Mouse (Mus musculus) megakaryocyte-erythroid progenitor cell, adult 5-6 weeks (primary cell): Measurements from ENCODE around the gene Polr2l. TPM values are rescaled to one million over a fixed set of nuclear protein-coding genes. Genes with fewer than 3 reads are reported as not detected.
A peak's percentile ranks its signal among the peaks of the same experiment; 100 is the strongest.

Source experiments
- ATAC-seq: replicated peaks from 2 replicates; pipeline ENCODE4 v1.8.0; 2016; ENCODE audit warnings: mild to moderate bottlenecking, inconsistent platforms; ENCODE audit not compliant: severe bottlenecking, poor library complexity, low FRiP score, low TSS enrichment
- total RNA-seq, 2 experiments: library from RNA; stranded (forward) in 1 of 2; stranded (reverse) in 1 of 2; fragments of 200-1000, 215-1000 nt in 1 of 2; fragments of >200 nt in 1 of 2; fragmentation: Nextera tagmentation in 1 of 2; gene quantifications; 2 replicates each; pipeline ENCODE4 v1.2.3; 2014 to 2017

The Polr2l gene
- total RNA-seq (2014; fragmentation: Nextera tagmentation) (77.2 and 78.1 TPM in 2 replicates), total RNA-seq (2017) (53.3 and 54.9 TPM in 2 replicates)

DNA sequence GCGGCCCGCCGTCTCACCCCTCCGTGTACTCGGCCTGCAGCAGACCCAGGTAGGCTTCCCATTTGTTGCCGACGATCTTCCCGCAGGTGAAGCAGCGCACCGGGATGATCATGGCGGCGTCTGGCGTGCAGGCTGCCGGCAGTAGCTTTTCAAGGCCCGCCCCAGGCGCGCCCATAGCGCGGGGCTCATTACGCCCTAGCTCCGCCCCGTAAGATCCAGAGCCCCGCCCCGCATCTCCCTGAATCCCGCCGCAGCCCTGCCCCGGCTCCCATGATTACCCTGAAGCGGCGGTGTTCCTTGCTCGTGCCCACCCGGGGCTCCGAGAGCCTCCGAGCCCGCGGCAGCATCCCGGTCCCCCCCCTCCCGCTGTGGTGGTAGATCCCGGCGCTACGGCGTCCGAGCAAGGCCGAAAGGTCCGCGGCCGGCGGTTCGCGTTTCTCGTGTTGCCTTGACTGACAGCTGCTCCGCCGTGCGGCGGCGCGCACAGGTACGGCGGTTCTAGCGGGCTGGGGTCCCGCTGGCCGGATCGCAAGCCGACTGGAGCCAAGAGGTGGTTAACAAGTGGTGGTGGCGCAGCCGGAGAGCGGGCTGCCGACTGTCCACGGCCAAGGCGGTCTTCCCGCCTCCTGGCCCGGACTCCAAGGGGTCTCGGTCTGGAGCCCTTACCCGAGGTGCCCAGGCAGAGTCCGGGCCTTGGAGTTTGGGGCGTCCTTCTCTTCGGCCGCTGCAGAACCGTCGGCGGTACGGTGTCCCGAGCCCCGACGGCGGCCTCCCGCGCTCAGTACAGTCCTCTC lies at the start of gene Polr2l, which contains the start of gene Tspan4:
TSS of gene Polr2l (minus strand) at position 122 of the 794 bp plus-strand sequence.
TSS of gene Tspan4 (plus strand) at position 230 of the 794 bp plus-strand sequence.
- peak; percentile 62 for ATAC-seq

DNA sequence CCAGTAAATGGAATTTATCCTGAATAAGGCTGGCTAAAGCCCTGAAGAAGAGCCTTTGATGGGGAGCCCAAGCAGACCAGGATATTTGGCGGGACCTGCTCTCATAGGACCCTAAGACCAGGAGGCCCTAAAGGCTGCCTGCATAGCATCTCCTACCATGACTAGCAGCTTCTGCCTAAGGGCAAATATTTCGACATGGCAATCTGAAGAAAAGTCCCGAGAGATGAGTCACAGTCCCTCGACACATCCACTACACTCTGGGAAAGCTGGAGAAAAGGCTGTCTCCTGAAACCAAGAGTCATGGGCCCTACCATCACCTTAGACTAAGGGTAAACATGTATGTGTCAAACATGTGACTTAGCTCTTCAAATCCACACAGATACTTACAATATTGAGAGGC lies 49.3 kb upstream of the Polr2l start:
- ATAC-seq = no peak

DNA sequence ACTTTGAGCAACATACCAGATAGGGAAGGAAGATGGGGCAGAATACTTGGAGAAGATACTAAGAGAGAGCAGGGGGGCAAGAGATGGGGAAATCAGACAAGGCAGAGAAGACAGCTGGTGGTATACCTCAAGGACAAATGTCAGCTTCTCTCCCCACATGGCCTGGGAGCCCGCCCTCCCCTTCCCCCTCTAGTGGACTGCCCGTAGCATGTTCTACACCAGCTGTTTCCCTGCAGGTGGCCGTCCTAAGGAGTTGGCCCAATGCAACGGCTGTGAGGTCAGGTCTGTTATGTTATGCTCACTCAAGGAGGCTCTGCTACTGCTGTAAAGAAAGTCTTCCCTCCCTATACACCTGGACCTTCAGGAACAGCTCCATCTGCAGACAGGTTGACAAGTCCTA lies 48.1 kb upstream of the Polr2l start:
- no peak for ATAC-seq

DNA sequence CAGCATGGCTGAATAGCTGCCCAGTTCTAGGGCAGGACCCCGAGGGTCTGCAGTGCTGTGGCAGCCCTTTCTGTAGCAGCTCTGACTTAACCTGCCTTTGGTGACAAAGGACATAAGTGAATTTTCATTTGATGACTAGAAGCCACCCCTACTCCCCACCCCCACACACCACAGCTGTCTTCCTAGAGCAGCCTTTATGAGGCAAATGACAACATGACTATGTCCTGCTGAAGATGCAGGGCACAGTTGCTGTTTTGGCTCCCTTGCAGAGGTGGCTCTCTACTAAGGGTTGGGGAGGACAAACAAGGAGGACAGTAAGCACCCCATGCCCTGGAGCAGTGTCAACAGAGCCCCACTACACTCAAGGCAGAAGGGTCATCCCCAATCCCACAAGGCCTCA lies 44.9 kb upstream of the Polr2l start:
- no peak for ATAC-seq

DNA sequence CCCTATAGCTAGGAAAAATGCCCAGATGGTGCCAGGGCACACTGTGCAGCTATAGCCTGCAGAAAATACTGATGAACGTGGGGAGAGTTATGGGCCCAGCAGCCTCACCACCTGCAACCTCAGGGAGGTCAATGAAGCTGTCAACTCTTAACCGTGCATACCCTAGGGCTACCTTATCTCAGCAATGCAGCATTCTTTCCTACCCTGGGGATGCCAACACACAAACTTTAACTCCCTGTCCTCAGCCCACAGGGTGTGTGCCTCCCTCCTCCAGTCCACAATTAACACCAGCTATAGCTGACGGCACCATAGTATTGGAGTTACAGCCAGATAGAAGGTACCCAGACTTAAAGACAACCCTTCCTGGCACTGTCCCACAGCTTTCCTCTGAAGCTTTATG lies 44.0 kb upstream of the Polr2l start:
- peak; percentile 95 for ATAC-seq

DNA sequence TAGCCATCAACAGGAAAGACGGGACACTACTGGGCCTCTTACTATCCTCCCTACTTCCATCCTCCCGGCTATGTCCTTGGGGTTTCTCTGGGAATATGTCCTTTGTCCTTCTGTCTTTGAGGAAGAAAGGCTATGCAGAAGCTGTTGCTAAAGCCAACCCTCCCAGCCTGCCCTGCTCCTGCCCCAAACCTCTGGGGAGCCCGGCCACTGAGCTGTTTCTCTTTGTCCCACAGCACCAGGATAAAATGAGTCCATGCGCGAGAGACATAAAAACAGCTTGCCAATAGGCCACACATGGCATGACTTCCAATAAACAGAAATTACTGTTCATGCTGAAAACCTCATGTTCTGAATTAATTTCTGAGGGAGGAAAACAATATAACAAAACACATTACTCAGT lies 43.4 kb upstream of the Polr2l start:
- ATAC-seq = no peak

DNA sequence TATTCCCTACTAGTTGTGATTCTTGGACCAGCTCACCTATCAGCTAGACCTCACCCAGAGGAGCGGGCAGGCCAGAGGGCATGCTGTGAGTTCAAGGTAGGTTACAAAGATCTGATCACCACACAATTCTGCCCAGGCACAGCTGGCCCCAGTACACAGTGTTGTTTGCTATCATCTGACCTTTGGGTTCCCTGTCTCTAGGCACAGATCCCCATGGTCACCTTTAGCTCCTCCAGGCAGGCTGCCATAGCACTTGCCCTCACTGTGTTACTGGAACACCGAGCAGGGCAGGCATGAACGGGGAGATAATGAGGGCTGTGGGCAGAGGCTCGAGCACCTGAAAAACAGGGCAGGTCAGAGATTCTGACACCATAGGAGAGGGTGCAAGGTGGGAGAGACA lies 42.7 kb upstream of the Polr2l start:
- ATAC-seq = no peak

DNA sequence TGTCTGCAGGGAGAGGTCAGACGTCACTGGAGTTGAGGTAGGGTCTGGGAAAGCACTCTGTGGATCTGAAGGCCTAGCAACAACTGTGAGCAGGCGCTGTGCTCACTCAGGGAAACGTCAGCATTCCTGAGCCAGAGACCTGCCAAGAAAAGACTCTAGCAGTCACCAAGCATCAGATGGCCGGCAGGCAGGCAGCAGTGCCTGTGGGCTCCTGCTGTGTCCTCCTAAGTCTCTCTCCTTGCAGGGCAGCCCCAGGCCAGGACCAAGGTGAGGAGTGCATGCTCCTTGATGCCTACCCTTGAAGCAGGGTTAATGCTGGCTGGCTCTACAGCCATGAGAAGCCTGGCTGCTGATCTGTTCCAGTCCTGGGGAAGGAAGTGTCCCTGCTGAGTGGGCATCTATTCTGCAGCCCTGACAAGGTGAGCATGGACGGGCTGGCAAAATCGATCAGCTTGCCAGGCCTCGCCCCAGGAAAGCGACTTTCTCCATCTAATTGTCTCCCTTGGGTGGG lies 35.8 kb upstream of the Polr2l start:
- no peak for ATAC-seq

DNA sequence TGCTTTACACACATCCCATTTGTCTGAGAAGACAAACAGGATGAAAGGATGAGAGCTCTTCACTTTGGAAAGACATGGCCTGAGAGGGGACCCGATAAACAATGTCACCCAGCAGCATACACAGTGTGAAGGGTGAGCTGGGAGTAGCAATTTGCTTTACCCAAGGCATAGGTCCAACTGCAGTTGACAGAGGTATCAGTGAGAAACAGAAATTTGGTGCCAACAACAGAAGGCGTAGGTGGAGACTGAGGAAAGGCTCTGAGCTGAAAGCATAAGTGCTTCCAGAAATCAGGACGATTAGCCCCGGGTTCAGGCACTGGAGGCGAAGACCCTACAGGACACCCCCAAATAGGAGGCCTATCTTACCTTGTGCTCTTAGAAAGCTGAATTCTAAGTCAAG lies 35.3 kb upstream of the Polr2l start:
- ATAC-seq = no peak

DNA sequence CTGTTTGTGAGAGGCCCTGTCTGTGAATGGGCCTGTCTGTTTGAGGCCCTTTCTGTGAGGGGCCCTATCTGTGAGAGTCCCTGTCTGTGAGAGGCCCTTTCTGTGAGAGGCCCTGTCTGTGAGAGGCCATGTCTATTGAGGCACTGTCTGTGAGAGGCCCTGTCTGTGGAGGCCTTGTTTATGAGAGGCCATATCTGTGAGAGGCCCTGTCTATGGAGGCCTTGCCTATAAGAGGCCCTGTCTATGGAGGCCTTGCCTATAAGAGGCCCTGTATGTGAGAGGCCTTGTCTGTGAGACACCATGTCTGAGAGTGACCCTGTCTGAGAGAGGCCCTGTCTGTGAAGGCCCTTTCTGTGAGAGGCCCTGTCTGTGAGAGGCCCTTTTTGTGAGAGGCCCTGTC lies 33.2 kb upstream of the Polr2l start:
- 0 out of 2 replicates have a peak, but pooled peaks have one; percentile 8 for ATAC-seq

DNA sequence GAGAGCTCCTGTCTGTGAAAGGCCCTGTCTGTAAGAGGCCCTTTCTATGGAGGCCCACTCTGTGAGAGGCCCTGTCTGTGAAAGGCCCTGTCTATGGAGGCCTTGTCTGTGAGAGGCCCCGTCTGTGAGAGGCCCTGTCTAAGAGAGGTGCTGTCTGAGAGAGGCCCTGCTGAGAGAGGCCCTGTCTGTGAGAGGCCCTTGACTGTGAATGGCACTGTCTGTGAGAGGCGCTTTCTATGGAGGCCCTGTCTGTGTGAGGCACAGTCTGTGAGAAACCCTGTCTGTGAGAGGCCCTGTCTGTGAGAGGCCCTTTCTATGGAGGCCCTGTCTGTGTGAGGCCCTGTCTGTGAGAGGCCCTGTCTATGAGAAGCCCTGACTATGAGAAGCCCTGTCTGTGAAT lies 31.3 kb upstream of the Polr2l start:
- ATAC-seq = no peak

DNA sequence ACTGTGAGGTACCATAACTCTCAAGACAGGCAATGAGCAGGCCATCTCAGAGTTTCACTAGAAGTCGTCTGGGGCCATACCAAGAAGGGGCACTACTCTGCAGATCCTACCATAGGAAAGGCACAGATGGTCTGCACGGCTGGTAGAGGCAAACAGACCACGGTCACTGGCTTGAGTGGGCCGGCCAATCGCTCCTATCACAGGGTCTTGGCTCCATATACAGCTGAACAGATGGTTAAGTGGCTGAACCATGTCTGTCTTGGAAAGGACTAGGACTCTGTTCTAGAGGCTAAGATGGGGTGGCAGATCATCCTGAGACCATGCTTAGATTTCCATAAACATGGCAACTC lies 27.6 kb upstream of the Polr2l start:
- no peak for ATAC-seq

DNA sequence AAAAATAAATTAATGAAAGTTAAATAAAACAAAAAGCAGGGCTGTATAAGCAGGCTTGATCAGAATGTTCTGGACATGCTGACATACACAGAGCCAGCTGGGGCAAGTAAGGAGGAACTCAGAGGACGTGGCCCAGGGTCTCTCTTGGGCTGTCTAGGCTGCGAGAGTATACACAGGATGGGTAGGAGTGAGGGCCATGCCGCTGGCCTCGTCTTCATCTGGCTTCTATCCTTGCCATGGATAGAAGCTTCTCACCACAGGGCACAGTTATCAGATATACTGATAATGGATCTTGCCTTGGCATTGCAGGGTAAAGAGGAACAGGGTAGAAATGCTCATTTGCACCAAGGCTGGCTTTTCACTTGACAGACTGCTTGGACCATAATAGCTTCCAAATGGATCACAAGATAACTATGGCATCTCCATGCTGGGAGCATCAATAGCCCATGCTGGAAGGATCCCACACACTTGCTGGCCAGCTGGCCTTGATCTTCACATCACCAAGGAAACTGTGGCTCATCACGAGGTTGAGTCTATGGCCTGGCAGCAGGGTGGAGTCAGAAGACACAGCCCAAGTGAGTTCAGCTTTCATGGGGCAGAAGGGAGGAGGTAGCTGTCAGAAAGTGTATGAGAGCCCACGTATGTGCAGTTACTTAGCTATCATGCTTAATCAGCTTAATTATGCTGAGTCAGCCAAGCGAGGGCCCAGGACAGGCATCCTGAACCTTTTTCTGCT lies 27.1 kb upstream of the Polr2l start:
- no peak for ATAC-seq

DNA sequence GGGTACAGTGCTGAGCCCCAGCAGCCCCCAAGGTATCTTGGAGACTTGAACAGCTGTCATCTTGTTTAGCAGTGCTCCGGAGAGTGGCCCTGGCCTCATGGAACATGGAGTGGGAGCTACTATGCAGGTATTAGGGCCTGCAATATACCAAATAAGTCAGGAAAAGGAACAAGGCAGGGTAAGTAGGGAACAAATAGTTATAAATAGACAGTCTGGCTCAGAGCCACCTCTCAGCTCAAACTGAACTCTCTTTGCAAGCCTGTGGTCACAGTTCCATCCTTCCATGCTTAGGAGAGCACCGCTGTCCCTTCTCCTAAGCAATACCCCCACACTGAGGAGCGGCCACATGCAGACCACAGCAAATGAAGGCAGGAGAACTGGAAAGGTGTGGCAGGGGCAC lies 22.7 kb upstream of the Polr2l start:
- ATAC-seq = no peak

DNA sequence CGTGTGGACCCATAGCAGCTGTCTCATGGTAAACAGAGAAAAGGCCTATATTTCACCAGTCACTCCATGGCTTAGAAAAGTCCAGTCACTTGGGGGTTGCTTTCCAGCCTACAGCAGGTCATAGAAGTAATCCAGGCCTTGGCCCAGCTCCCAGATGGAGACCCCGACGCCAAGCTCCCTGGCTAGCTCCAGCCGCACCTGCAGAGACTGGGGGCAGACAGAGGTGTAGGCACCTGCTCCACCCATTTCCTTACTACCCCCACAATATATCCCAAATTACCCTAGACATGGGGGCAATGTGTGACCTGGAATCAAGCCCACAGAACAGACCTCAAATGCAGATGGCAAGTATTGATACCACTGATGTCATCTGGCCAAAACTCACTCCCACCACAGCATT lies 21.0 kb upstream of the Polr2l start:
- no peak for ATAC-seq

DNA sequence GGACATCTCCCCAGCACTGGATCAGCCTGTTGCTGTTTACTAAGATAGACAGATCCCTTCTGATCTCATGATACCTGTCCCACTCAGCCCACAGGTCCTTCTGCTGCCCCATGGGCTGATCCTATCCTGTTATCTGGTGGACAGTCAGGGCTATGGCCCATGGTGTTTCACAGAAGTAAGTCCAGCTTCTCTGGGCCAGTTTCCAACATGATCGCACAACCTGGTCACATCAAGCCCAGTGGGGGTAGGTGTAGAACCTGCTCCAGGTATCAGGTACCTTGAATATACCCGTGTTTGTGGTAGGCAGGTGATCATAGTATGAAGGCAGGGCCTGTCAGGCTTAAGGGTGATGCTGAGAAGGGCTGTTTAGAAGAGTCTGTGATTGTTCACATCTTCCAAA lies 20.4 kb upstream of the Polr2l start:
- no peak for ATAC-seq

DNA sequence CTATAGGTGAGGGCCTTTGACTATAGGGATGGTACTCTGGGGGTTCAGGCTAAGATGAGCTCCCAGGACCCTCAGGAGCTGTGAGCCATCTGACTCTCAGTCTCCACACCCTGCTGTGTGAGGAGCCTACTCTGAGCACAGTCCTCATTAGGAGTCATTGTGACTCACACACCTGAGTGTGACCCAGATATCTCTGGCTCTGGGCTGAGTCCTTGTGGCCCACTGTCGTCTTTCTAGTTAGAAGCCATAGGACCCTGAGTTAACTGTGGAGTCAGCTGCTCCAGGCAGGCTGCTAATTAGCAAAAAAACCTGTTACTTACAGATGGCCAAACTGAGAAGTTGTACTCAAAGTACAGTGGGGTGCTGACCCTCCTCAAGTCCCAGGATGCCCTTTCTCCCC lies 18.8 kb upstream of the Polr2l start:
- ATAC-seq = no peak

DNA sequence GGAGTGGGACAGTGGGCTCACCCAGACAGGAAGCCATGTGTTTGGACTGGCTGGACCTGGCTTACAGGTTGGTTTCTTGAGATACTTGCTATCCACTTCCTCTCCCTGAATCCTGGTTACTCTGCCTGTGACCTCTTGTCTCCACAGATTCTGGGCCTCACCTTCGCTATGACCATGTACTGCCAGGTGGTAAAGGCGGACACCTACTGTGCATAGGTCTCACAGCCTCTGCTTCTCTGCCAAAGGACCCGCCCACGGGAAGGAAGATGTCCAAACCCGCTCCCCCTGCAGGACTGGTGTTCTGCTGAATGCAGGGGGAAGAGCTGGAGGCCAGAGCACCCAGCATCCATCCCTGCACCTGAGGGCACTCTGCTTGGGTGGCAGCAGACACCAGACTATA lies 17.8 kb upstream of the Polr2l start:
- no peak for ATAC-seq

DNA sequence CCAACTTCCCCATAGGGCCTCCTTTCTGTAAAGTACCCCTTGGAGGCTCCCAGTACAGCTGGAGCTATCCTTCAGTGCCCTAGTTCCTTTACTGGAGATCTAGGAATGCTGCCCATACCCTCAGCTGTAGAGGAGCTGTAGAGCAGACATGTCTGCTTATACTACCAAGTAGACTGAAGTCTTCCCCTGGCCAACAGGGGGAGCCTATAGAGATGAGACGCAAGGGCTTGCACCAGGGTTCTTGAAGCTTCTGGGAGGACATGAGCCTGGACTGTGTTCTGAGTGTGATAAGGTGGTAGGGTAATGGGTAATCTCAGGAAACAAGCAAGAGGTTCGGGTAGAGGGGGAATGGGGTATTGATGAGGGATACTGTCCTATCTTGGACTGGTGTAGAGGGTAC lies 16.2 kb upstream of the Polr2l start:
- peak; percentile 76 for ATAC-seq

DNA sequence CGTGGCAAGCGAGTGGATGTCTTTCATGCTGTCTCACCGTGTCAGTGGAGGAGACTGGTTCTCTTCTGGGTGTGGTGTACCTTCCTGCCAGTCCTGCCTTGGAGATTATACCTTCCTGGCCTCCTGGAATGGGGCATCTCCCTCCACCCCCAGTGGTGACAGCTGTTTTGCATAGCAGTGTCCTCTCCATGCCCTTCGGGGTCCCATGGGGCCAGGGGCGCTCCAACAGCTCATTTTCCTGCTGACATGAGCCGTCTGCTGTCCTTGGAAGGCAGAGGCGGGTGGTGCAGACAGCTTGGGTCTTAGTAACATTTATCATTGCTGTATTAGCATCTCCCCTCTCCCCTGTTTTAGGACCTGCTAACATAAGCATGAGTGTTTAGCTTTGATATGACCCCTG lies 12.2 kb upstream of the Polr2l start:
- ATAC-seq = no peak

DNA sequence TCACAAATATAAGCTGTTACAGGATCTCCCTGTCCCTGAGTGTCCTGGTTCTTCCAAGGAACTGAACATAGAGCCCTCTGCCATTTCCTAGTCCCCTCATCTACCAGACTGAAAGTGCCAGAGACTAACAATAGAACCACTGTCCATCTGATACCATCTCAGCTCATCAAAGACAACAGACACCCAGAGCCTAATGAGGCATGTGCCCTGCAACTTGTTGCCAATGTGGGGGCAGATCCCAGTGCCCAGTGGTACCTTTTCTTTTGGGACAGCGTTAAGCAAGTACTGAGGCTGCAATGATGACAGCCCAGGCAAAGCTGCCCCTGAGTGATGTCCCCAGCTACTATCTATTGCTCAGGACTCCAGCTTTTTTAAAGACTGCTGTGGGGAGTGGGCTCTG lies 11.3 kb upstream of the Polr2l start:
- ATAC-seq = no peak
